Mouse (Mus musculus) liver (tissue): ENCODE results near the gene Gm12666.
"Not testable (repeated sequence)": the region's sequence is repeated elsewhere in the genome, so short reads cannot be mapped to it uniquely, and the experiment has no call there.

Source experiments
- DNase-seq: peaks from one replicate; pipeline ENCODE4 v3.0.0-alpha.2; 2020; ENCODE audit warnings: mixed read lengths

Gene Gm12666

GRCm38 (mm10) chr4:92191649-92192048 is at the start of gene Gm12666:
Gene Gm12666 (minus strand): TSS chr4:92191749.
- not testable (repeated sequence) for DNase-seq

- no peak for DNase-seq
Observed at GRCm38 (mm10) chr4:92226326-92226725, 34.8 kb upstream of the Gm12666 start.

- DNase-seq = no peak
Observed at GRCm38 (mm10) chr4:92216286-92216685, 24.7 kb upstream of the Gm12666 start.

GRCm38 (mm10) chr4:92152646-92153045 is 38.9 kb downstream of the Gm12666 start:
- no peak for DNase-seq

GRCm38 (mm10) chr4:92147134-92147533 is 44.4 kb downstream of the Gm12666 start, which contains the start of gene Izumo3:
Gene Izumo3 (minus strand): TSS chr4:92147234.
- no peak for DNase-seq
